Mouse (Mus musculus) embryonic facial prominence, embryonic 14.5 days (tissue): ENCODE results near the gene Cldn18. TPM values are rescaled to one million over a fixed set of nuclear protein-coding genes. Genes with fewer than 3 reads are reported as not detected.

Experiments
- ATAC-seq: fragments of 200-750 bp; cut with Nextera tagmentation; 2 replicates; pipeline ENCODE4 v1.8.0; 2017; ENCODE audit warnings: low read depth, moderate number of reproducible peaks, moderate TSS enrichment
- DNase-seq: peaks from one replicate; pipeline ENCODE4 v3.0.0-alpha.2; 2015; ENCODE audit warnings: low spot score
- H3K27ac ChIP-seq: fragments of 300-500 bp; sonication (generic); replicated peaks from 2 replicates; pipeline ENCODE4 v1.5.1; 2014; ENCODE audit warnings: low read depth, mild to moderate bottlenecking, low read length, moderate library complexity
- H3K27me3 ChIP-seq: fragments of 300-500 bp; sonication (generic); replicated peaks from 2 replicates; pipeline ENCODE4 v1.6.1; 2014; ENCODE audit warnings: low read length; ENCODE audit not compliant: control insufficient read depth, insufficient read depth
- H3K36me3 ChIP-seq: fragments of 300-500 bp; sonication (generic); 2 replicates; pipeline ENCODE4 v1.6.1; 2014; ENCODE audit warnings: low read length, mixed read lengths; ENCODE audit not compliant: control insufficient read depth, insufficient read depth
- H3K4me1 ChIP-seq: fragments of 300-500 bp; sonication (generic); 2 replicates; pipeline ENCODE4 v1.6.1; 2014; ENCODE audit warnings: antibody characterized with exemption, low read length; ENCODE audit not compliant: control insufficient read depth, insufficient read depth
- H3K4me2 ChIP-seq: fragments of 300-500 bp; sonication (generic); 2 replicates; pipeline ENCODE4 v1.6.1; 2014; ENCODE audit warnings: low read depth, mild to moderate bottlenecking, low read length, moderate library complexity, mixed read lengths
- H3K4me3 ChIP-seq: fragments of 300-500 bp; sonication (generic); 2 replicates; pipeline ENCODE4 v1.5.1; 2014; ENCODE audit warnings: low read depth, mild to moderate bottlenecking, low read length
- H3K9ac ChIP-seq: fragments of 300-500 bp; sonication (generic); 2 replicates; pipeline ENCODE4 v1.6.1; 2014; ENCODE audit warnings: low read depth, mild to moderate bottlenecking, low read length, moderate library complexity, mixed read lengths
- H3K9me3 ChIP-seq: fragments of 300-500 bp; sonication (generic); 2 replicates; pipeline ENCODE4 v1.6.1; 2016; ENCODE audit warnings: low read length; ENCODE audit not compliant: control insufficient read depth
- WGBS: fragments of 180-500 bp; shearing (Covaris S2); extraction: QIAGEN DNeasy Blood & Tissue Kit; methylation state at CpG from one replicate; pipeline ENCODE4 v1.1.7; 2014; 5-methylcytosine and 5-hydroxymethylcytosine counted together
- polyA plus RNA-seq: library from polyadenylated mRNA; unstranded; fragments of >200 nt; fragmentation: Nextera tagmentation; extraction: Ambion mirVana; gene quantifications from 2 replicates; pipeline ENCODE4 v1.2.1, GENCODE M21; 2014

Gene Cldn18
- polyA plus RNA-seq, 1 experiment from 2014 or later, result not detected

- no peaks in the 10 kb centered on the region for H3K4me1 ChIP-seq
- no peaks in the 10 kb centered on the region for H3K27me3 ChIP-seq
- H3K9me3 ChIP-seq, result no peaks in the 10 kb centered on the region
- no peak overlapping the region for H3K4me3 ChIP-seq
- H3K36me3 ChIP-seq, result peaks cover 46% of the 10 kb centered on the region
- no peak overlapping the region for H3K9ac ChIP-seq
- ATAC-seq (no peak), DNase-seq (no peak)
- 46% methylated on average over 2 of the region's 2 CpGs for WGBS
- no peak overlapping the region for H3K27ac ChIP-seq
- H3K4me2 ChIP-seq, result no peak overlapping the region
These were observed 45.5 kb downstream of the Cldn18 start for GRCm38 (mm10) chr9:99671603-99672002.

- ATAC-seq, result no peak
- Histone ChIP-seq H3K9me3 (no peaks in the 10 kb centered on the region), H3K27me3 (no peaks in the 10 kb centered on the region), H3K4me3 (no peak overlapping the region), H3K36me3 (peaks cover 84% of the 10 kb centered on the region), H3K4me2 (no peak overlapping the region), H3K4me1 (no peaks in the 10 kb centered on the region), H3K27ac (no peak overlapping the region), H3K9ac (no peak overlapping the region)
- 83% methylated on average over 8 of the region's 8 CpGs for WGBS
- DNase-seq, result no peak
These were observed 49.5 kb downstream of the Cldn18 start for GRCm38 (mm10) chr9:99667596-99667995.

GRCm38 (mm10) chr9:99662887-99663286, 54.2 kb downstream of the Cldn18 start:
- Histone ChIP-seq H3K4me3 (no peak overlapping the region), H3K4me1 (no peaks in the 10 kb centered on the region), H3K9ac (no peak overlapping the region), H3K27ac (no peak overlapping the region), H3K27me3 (no peaks in the 10 kb centered on the region), H3K9me3 (no peaks in the 10 kb centered on the region), H3K36me3 (peaks cover 77% of the 10 kb centered on the region), H3K4me2 (no peak overlapping the region)
- 0 out of 2 replicates have a peak, but pooled peaks have one; percentile 35 for ATAC-seq
- DNase-seq, result no peak
- WGBS, result 87% methylated on average over 10 of the region's 10 CpGs

GRCm38 (mm10) chr9:99662406-99662805, 54.7 kb downstream of the Cldn18 start:
- ATAC-seq, result 0 out of 2 replicates have a peak, but pooled peaks have one; percentile 10
- no peaks in the 10 kb centered on the region for H3K27me3 ChIP-seq
- H3K4me2 ChIP-seq, result no peak overlapping the region
- no peak overlapping the region for H3K9ac ChIP-seq
- peak; percentile 81 for DNase-seq
- no peaks in the 10 kb centered on the region for H3K9me3 ChIP-seq
- no peak overlapping the region for H3K4me3 ChIP-seq
- no peak overlapping the region for H3K27ac ChIP-seq
- peaks cover 76% of the 10 kb centered on the region for H3K36me3 ChIP-seq
- 28% methylated on average over 7 of the region's 7 CpGs for WGBS
- no peaks in the 10 kb centered on the region for H3K4me1 ChIP-seq

- H3K9ac ChIP-seq, result no peak overlapping the region
- 82% methylated on average over 16 of the region's 16 CpGs for WGBS
- H3K9me3 ChIP-seq, result no peaks in the 10 kb centered on the region
- H3K4me3 ChIP-seq, result no peak overlapping the region
- H3K27me3 ChIP-seq, result no peaks in the 10 kb centered on the region
- no peak overlapping the region for H3K4me2 ChIP-seq
- no peaks in the 10 kb centered on the region for H3K4me1 ChIP-seq
- no peak overlapping the region for H3K27ac ChIP-seq
- peaks cover 76% of the 10 kb centered on the region for H3K36me3 ChIP-seq
- DNase-seq (no peak), ATAC-seq (no peak)
These were observed 55.4 kb downstream of the Cldn18 start for GRCm38 (mm10) chr9:99661606-99662166.

- Histone ChIP-seq H3K4me3 (no peak overlapping the region), H3K4me2 (no peak overlapping the region), H3K27ac (no peak overlapping the region), H3K9me3 (no peaks in the 10 kb centered on the region), H3K9ac (no peak overlapping the region), H3K36me3 (peaks cover 76% of the 10 kb centered on the region), H3K27me3 (no peaks in the 10 kb centered on the region), H3K4me1 (no peaks in the 10 kb centered on the region)
- DNase-seq (no peak), ATAC-seq (no peak)
- 77% methylated on average over 10 of the region's 10 CpGs for WGBS
These were observed 56.3 kb downstream of the Cldn18 start for GRCm38 (mm10) chr9:99660756-99661155.

- Histone ChIP-seq H3K9me3 (no peaks in the 10 kb centered on the region), H3K4me3 (no peak overlapping the region), H3K27ac (no peak overlapping the region), H3K4me1 (no peaks in the 10 kb centered on the region), H3K36me3 (peaks cover 82% of the 10 kb centered on the region), H3K27me3 (no peaks in the 10 kb centered on the region), H3K9ac (no peak overlapping the region), H3K4me2 (no peak overlapping the region)
- ATAC-seq (no peak), DNase-seq (no peak)
- WGBS, result 91% methylated on average over 6 of the region's 6 CpGs
These were observed 71.0 kb downstream of the Cldn18 start for GRCm38 (mm10) chr9:99646102-99646501.

GRCm38 (mm10) chr9:99645416-99645815, 71.7 kb downstream of the Cldn18 start:
- ATAC-seq, result no peak
- peaks cover 76% of the 10 kb centered on the region for H3K36me3 ChIP-seq
- no peak overlapping the region for H3K27ac ChIP-seq
- H3K9ac ChIP-seq, result no peak overlapping the region
- 90% methylated on average over 6 of the region's 6 CpGs for WGBS
- H3K4me1 ChIP-seq, result no peaks in the 10 kb centered on the region
- no peaks in the 10 kb centered on the region for H3K9me3 ChIP-seq
- no peak for DNase-seq
- H3K4me3 ChIP-seq, result no peak overlapping the region
- H3K4me2 ChIP-seq, result no peak overlapping the region
- no peaks in the 10 kb centered on the region for H3K27me3 ChIP-seq

- no peak overlapping the region for H3K9ac ChIP-seq
- no peak overlapping the region for H3K27ac ChIP-seq
- H3K36me3 ChIP-seq, result peaks cover 74% of the 10 kb centered on the region
- no peak overlapping the region for H3K4me3 ChIP-seq
- ATAC-seq (no peak), DNase-seq (no peak)
- 91% methylated on average over 5 of the region's 5 CpGs for WGBS
- no peaks in the 10 kb centered on the region for H3K4me1 ChIP-seq
- H3K9me3 ChIP-seq, result no peaks in the 10 kb centered on the region
- H3K27me3 ChIP-seq, result no peaks in the 10 kb centered on the region
- no peak overlapping the region for H3K4me2 ChIP-seq
These were observed 77.1 kb downstream of the Cldn18 start for GRCm38 (mm10) chr9:99639957-99640356.
